In the genomic region with DNA sequence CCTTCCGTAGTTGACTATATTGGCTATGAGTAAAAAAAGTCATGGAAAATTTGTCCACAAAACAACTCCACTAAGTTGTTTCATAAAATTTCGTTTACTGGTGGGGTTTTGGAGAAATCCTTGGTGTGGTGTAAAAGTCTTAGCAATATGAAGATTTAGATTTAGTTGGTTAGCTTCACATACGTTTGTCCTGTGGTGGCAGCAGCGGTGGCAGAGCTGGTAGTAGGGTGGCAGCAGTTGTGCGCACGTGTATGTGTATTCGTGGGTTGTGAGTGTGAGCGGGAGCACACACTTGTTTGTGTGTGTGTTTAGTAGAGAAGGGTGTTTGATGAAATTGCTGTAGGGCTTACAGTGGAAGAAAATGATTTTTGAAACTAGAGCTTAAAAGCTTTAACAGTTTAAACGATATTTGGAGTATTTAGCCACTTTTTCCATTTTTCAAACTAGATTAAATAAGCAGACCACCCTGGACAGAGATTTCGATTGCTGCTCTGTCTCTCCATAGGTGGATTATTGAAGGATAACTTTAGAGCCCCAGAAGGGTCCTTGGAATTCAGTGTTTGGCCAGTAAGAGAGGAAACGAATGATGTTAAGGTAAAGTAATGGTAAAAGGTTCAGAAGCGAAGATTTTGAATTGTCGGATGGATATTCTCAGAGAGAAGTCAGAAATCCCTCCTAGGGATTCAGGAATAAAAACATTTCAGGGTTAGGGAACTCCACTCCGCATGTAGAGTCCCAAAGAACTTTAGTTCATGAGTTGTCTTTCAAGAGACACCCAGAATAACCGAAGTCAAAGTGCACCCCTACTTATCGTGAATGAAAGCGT, we compare ENCODE assay signal across 12 mouse cellular contexts. TPM values are rescaled to one million over a fixed set of nuclear protein-coding genes. Genes with fewer than 3 reads are reported as not detected.
"Had no signal": no experiment of that assay in that cellular context is flagged by ENCODE, and none has a peak within 500 bp of the region (broad histone marks: within the 10 kb centered on the region; RNA-seq: fewer than 3 reads in every experiment).

No protein-coding gene starts in this region.

- ATAC-seq: liver, postnatal 0 days had no signal

- H3K4me2 ChIP-seq: limb, embryonic 15.5 days; liver, embryonic 13.5 days had no signal

- H3K27ac ChIP-seq: layer of hippocampus, adult 2 months; limb, embryonic 15.5 days; liver, embryonic 13.5 days; stomach, postnatal 0 days had no signal

- H3K4me1 ChIP-seq: liver, embryonic 13.5 days had no signal

- H3K4me3 ChIP-seq: layer of hippocampus, adult 2 months; limb, embryonic 15.5 days; liver, embryonic 13.5 days had no signal

- H3K9me3 ChIP-seq: limb, embryonic 15.5 days; liver, embryonic 13.5 days had no signal

- H3K9ac ChIP-seq: limb, embryonic 15.5 days; liver, embryonic 13.5 days; liver, postnatal 0 days had no signal

- H3K36me3 ChIP-seq: limb, embryonic 15.5 days; liver, embryonic 13.5 days had no signal

- DNase-seq: kidney, adult 18-20 months; kidney, postnatal 10 days; left cerebral cortex, postnatal 4 days; liver, embryonic 13.5 days; liver, postnatal 0 days; lung, postnatal 36 days; thymus, postnatal 4 days had no signal

RNA-seq across cellular contexts. Expression of a gene that starts 12.9 kb away (rescaled TPM):
- total RNA-seq: megakaryocyte progenitor cell, adult 5-6 weeks had no signal

RNA-seq across cellular contexts. Expression of a gene that starts 45.8 kb away (rescaled TPM):
- total RNA-seq: megakaryocyte progenitor cell, adult 5-6 weeks had no signal
- polyA plus RNA-seq: liver, embryonic 13.5 days; lung, embryonic 16.5 days had no signal
